In genomic region chr4:59372546-59373157, GRCm38 (mm10) we compare ENCODE assay signal across 10 mouse cellular contexts.
A peak's percentile ranks its signal among the peaks of the same experiment; 100 is the strongest.
DNase-seq lines count a peak whose midpoint lies in the region; ATAC-seq lines count a peak whose summit lies in the region.
"Had no signal": no experiment of that assay in that cellular context is flagged by ENCODE, and none has a peak within 500 bp of the region (broad histone marks: within the 10 kb centered on the region; RNA-seq: fewer than 3 reads in every experiment).

No protein-coding gene starts in this region.

- H3K36me3 ChIP-seq in heart, embryonic 10.5 days = peaks cover 8% of the 10 kb centered on the region
- H3K36me3 ChIP-seq: forebrain, embryonic 15.5 days had no signal

- 0 out of 2 replicates have a peak, but pooled peaks have one; percentile 33 for ATAC-seq in erythroid progenitor cell, adult 5-6 weeks (replicated peaks; ENCODE audit: low FRiP score, poor library complexity, severe bottlenecking)
- ATAC-seq: activated CD4-positive, CD25-positive, alpha-beta regulatory T cell, adult 4 months; forebrain, embryonic 15.5 days had no signal

- intact Hi-C loops in heart, postnatal 14 days (cut with DNase I) = no loop called here
- intact Hi-C loops in left cerebral cortex, postnatal 4 days (cut with DNase I) = loop anchor here (5.0 kb wide), 1 partner anchor 180 kb away; no protein-coding TSS in a partner anchor
- intact Hi-C loops in left cerebral cortex, postnatal 14 days (cut with DNase I) = no loop called here

- 0 out of 2 replicates have a peak overlapping the region, but pooled peaks have one; percentile 36 for H3K27ac ChIP-seq in heart, embryonic 10.5 days
- H3K27ac ChIP-seq: forebrain, embryonic 15.5 days had no signal

- H3K27me3 ChIP-seq in heart, embryonic 10.5 days (ENCODE audit: insufficient read depth, poor library complexity, severe bottlenecking) = no peaks in the 10 kb centered on the region
- H3K27me3 ChIP-seq: forebrain, embryonic 15.5 days had no signal

- no peaks in the 10 kb centered on the region; the same call in 1 of the 2 replicates for H3K9me3 ChIP-seq in heart, embryonic 10.5 days
- H3K9me3 ChIP-seq: forebrain, embryonic 15.5 days had no signal

- H3K4me1 ChIP-seq in heart, embryonic 10.5 days = peaks cover 18% of the 10 kb centered on the region
- H3K4me1 ChIP-seq: forebrain, embryonic 15.5 days had no signal

- 58% methylated on average over 5 of the region's 5 CpGs for WGBS in heart, embryonic 10.5 days

- DNase-seq in heart, embryonic 10.5 days (ENCODE audit: low spot score) = no peak
- DNase-seq in heart, postnatal 14 days = no peak
- peak; percentile 38 for DNase-seq in left cerebral cortex, postnatal 4 days
- DNase-seq in left cerebral cortex, postnatal 14 days (ENCODE audit: low spot score in 2 of 2) = no peak
- peak; percentile 22 for DNase-seq in MN1 (ENCODE audit: low spot score)
- DNase-seq in retina, embryonic 14.5 days (ENCODE audit: low spot score) = no peak
- DNase-seq: layer of hippocampus, postnatal 36 days had no signal

- no peak overlapping the region for H3K4me3 ChIP-seq in heart, embryonic 10.5 days
- H3K4me3 ChIP-seq: forebrain, embryonic 15.5 days had no signal

Comparison
In these comparisons a context has a peak if more than half of its experiments do, and no peak if none do; other contexts are left out.
1. DNase-seq: peak in left cerebral cortex, postnatal 4 days (single experiment) and MN1 (single experiment); none in heart, embryonic 10.5 days (single experiment), heart, postnatal 14 days (0 of 2), left cerebral cortex, postnatal 14 days (0 of 2) and retina, embryonic 14.5 days (single experiment).